Mouse (Mus musculus): ENCODE results near the gene Klhl3. TPM values are rescaled to one million over a fixed set of nuclear protein-coding genes. Genes with fewer than 3 reads are reported as not detected.

Gene Klhl3
- total RNA-seq, 2 experiments from 2014 or later = 50.4 to 52.7 TPM

GRCm38 (mm10) chr13:58023001-58023560 lies 90.3 kb downstream of the Klhl3 start:
- DNase-seq = no peak

- DNase-seq = no peak
Measured at GRCm38 (mm10) chr13:58020428-58020827, 93.0 kb downstream of the Klhl3 start.

DNA sequence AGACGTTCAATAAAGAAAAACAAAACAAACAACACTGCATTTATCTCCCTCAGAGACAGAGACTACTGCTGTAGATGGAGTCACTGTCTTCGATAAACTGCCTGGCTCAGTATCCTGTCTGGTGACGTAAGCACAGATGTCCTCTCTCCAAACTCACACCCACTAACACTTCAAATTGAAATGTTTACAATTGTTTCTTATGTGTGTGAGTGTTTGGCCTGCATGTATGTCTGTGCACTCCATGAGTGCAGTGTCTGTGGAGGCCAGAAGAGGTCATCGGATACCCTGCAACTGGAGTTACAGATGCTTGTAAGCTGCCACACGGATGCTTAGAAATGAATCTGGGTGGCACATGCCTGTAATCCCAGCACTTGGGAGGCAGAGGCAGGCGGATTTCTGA lies 96.1 kb downstream of the Klhl3 start:
- DNase-seq = no peak

DNA sequence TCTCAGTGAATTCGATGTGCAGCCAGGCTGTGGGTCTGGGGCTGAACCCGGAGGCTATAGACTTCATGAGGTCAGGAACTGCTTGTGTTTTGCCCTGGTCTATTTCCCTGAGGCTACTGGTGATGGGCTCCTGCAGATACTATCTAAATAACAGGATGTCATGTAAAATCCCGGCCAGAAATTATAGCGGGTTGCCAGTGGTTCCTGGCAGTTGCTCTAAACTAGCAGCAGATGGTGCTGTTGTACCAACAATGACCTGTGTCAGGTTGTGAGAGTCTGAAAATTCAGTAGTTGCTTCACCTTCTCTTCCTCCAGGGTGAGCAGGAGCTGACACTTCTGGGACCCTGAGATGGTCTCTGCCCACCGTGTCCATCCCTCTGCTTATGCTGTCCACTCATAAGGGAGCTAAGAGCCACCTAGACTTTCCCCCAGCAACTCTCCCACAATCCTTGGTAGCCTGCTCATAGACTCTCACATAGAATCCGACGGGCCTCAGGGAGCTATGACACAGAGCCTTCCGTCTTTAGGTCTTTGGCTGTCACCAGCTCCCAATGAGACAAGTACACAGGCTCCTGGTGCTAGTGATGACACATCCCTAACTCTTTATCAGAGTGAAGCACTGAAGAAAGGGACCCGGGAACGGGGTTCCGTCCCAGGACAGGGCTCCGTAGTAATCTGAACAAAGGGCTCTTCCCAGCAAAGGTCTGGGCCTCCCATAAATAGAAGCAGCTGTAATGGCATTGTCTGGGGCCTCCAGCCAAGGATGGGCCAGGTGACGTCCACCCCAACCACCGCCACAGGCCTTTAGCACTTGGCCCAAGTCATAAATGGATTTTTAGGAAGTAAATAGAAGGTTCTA lies 101.1 kb downstream of the Klhl3 start:
- peak; percentile 39 to 45 for DNase-seq

- DNase-seq = no peak
Measured at GRCm38 (mm10) chr13:58011526-58011925, 101.9 kb downstream of the Klhl3 start.

DNA sequence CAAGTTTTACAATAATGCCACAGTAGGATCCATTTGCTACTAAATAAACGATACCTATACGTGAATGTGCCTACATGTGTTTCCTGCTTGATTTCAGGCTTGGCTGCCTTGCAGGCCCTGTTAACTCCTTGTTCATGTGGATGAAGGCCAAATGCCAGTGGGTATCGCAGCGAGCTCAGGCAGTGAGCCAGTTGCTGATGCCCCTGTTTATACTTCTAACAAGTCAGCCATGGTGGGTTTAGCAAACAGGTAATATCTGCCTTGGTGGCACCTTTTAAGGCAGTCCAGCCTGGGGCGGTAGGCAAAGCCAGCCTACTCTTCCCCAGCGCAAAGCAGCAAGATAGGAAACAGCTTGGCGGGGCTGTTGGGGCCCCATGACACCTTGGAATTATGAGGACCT lies 103.0 kb downstream of the Klhl3 start:
- no peak for DNase-seq

- no peak for DNase-seq
Measured at GRCm38 (mm10) chr13:58009275-58009674, 104.1 kb downstream of the Klhl3 start.

DNA sequence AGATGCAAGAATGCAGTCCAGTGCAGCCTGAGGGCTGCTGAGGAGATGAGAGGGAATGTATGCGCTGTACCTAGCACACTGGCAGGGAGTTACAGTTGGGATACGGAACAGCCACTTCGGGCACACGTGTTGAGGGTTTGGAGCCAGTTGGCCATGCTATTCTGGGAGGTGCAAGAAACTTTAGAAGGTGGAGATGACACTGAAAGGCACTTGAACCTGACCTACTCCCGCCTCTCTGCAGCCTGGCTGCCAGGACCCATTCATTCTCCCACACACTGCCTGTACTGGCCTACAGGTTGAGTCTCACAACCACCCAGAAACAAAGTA lies 105.4 kb downstream of the Klhl3 start:
- DNase-seq = no peak

- DNase-seq = no peak
Measured at GRCm38 (mm10) chr13:58007256-58008037, 105.9 kb downstream of the Klhl3 start.

GRCm38 (mm10) chr13:58001792-58002191 lies 111.6 kb downstream of the Klhl3 start:
- no peak for DNase-seq

GRCm38 (mm10) chr13:57996536-57996935 lies 116.9 kb downstream of the Klhl3 start:
- no peak for DNase-seq

- DNase-seq = no peak
Measured at GRCm38 (mm10) chr13:57995864-57996263, 117.5 kb downstream of the Klhl3 start.

GRCm38 (mm10) chr13:57984637-57985036 lies 128.8 kb downstream of the Klhl3 start:
- DNase-seq = no peak

GRCm38 (mm10) chr13:57984163-57984562 lies 129.2 kb downstream of the Klhl3 start:
- DNase-seq = no peak

- no peak for DNase-seq
Measured at GRCm38 (mm10) chr13:57983330-57983729, 130.1 kb downstream of the Klhl3 start.

GRCm38 (mm10) chr13:57982904-57983303 lies 130.5 kb downstream of the Klhl3 start:
- peak; percentile 48 to 50 for DNase-seq

GRCm38 (mm10) chr13:57980679-57981078 lies 132.7 kb downstream of the Klhl3 start:
- DNase-seq = no peak

DNA sequence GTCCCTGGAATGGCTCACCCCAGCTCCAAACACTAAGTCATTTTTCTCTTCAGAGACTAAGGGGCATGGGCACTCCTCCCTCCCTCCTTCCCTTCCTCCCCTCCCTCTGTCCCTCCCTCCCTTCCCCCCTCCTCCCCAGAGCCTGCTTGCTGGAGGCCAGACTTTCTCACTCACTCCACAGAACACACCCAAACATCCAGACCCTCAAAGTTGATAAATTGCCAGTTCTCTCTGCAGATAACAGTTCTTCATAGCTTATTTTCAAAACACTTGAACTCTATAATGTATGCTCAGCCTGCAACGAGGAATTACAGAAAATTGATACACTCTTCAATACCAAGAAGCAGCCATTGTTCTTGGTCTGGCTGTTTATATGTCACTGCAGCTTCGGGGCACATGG lies 133.3 kb downstream of the Klhl3 start:
- DNase-seq = no peak

DNA sequence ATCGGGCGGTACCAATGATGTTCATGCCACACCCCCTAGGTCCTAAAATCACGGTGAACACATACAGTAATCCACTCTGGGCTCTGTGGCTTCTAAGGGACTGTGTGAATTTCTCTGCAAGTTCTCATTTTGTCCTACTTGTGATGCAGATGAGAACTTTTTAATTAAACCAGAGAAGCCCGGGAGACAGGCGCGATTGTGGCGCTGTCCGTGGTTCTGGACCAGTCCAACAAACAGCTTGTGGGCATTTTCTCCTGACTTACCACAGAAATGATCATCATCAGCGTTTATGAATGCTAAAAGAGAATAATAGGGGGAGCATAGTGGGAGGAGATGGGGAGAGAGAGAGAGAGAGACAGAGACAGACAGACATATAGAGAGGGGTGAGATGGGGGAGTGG lies 134.5 kb downstream of the Klhl3 start:
- no peak for DNase-seq

- DNase-seq = no peak
Measured at GRCm38 (mm10) chr13:57977721-57978120, 135.7 kb downstream of the Klhl3 start.

DNA sequence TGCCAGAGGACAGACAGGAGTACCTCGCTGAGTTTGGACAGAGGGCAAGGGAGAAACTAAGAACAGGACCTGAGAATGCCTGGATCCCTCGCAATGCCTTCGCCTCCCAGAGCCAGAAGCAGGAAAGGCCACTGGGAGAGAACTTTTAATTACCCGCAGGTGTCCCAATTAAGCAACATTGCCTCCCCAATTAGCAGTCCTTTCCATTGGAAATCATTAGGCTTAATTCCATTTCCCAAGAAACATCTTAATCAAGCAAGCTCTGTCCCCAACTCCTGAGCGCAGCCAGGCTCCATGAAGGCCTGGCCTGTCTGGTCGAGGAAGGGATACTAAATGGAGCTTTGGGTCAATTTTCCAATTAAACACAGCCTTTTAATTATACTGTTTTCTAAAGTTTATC lies 147.7 kb downstream of the Klhl3 start:
- no peak for DNase-seq

DNA sequence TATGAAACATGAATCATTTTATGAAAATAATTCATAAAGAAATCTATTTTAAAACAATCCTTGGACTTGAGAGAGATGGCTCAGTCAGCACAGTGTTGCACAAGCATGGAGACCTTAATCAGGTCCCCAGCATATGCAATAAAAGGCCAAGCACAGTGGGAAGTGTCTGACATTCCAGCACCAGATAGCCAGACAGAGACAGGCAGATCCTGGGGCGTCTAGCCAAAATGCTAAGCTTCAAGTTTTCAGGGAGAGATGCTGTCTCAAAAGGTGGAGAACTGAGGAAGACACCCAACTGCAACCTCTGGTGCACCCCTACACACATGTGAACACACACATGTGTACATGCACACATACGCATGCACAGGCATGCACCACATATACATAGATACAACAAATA lies 153.1 kb downstream of the Klhl3 start:
- DNase-seq = no peak

- DNase-seq = no peak
Measured at GRCm38 (mm10) chr13:57959806-57960205, 153.6 kb downstream of the Klhl3 start.
